Mouse (Mus musculus) layer of hippocampus, postnatal 14 days (tissue): ENCODE results near the gene Sema6d. TPM values are rescaled to one million over a fixed set of nuclear protein-coding genes. Genes with fewer than 3 reads are reported as not detected.

Experiments
- DNase-seq, 2 experiments: peaks; one replicate each; pipeline ENCODE4 v3.0.0; 2021 to 2022; ENCODE audit warnings: low spot score in 2 of 2, mixed read lengths in 1 of 2
- long read RNA-seq, 2 experiments: library from polyadenylated mRNA; stranded (forward); transcript quantifications; one replicate each; pipeline ENCODE4 v2.0.0; 2021
- total RNA-seq, 2 experiments: library from RNA; stranded (reverse); gene quantifications; 2 replicates each; pipeline ENCODE4 v1.2.3; 2021

Gene Sema6d
- total RNA-seq: 10 to 100 TPM; 74.2 to 75.2 TPM
- long read RNA-seq, experiment 1, full-length matches to known transcripts: 1 of 14 reads
- long read RNA-seq, experiment 1, partial matches to known transcripts: 5 of 14 reads
- long read RNA-seq, experiment 1, other reads (novel, unspliced or antisense): 8 of 14 reads
- long read RNA-seq, experiment 2, partial matches to known transcripts: 8 of 18 reads
- long read RNA-seq, experiment 2, other reads (novel, unspliced or antisense): 10 of 18 reads

GRCm38 (mm10) chr2:124089813-124090230 lies at the start of gene Sema6d:
TSS of gene Sema6d (plus strand) at chr2:124089969.
- no peak for DNase-seq

DNA sequence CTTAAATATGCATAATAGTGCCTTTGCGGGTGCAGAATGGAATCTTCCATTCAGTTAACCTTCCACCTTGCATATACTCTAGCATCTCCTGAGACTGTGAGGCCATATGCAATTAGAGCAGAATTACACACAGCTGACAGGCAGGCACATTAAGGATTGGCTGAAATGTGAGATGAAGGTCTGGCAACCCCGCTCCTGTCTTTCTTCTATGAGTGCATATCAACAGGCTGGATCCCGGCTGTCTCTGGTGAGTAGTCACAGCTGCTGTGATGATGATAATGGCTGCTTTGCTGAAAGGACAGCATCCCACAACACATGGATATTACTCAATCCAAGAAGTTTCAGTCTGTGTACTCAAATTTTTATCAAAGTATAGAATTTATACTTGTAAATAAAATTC lies 29.9 kb upstream of the Sema6d start:
- DNase-seq: peak in 1 of 2 experiments; percentile 4

GRCm38 (mm10) chr2:124068380-124068779 lies 21.4 kb upstream of the Sema6d start:
- no peak for DNase-seq

GRCm38 (mm10) chr2:124070664-124071063 lies 19.1 kb upstream of the Sema6d start:
- no peak for DNase-seq

DNA sequence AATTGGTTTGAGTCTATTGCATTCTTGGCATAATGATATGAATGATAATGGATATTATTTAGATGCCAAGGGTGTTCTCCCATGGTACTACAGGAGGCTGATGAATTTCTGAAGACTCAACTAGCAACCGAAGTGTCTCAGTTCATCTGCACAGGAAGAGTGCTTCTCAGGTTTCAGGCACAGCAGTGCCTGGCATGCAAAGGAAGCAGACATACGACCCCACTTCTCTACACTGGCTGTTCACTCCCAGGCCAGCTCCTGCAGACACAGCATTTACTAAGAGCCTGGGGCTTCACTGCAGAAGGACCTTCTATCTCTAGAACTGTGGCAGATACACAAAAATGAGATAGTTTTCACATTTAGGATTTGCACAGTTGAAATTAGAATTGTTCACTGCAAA lies 18.4 kb upstream of the Sema6d start:
- DNase-seq: no peak

GRCm38 (mm10) chr2:124090231-124091141 lies 717 bp downstream of the Sema6d start:
- DNase-seq: peak; percentile 36 to 57

- no peak for DNase-seq
Measured at GRCm38 (mm10) chr2:124099697-124100096, 9.9 kb downstream of the Sema6d start.

- peak; percentile 69 to 78 for DNase-seq
Measured at GRCm38 (mm10) chr2:124100486-124101200, 10.9 kb downstream of the Sema6d start.

GRCm38 (mm10) chr2:124101201-124101517 lies 11.4 kb downstream of the Sema6d start:
- DNase-seq: no peak

DNA sequence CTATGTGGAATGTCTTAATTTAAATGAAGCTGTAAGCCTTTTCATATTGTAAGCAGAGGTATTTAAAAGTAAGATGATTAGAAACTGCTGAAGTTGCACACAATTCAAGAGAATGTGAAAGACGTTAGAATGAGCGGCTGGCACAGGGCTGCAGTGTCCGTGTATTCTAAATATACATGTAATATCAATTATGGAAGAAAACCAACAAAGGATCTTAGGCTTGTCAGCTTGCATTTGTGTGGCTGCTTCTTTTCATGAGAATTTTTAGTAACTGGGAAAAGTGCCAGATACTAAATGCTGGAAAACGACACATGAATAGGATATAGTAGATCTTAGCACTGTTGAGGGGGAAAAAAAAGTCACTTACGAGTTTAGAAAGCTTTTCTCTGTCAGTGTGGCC lies 11.8 kb downstream of the Sema6d start:
- no peak for DNase-seq

GRCm38 (mm10) chr2:124103277-124103676 lies 13.5 kb downstream of the Sema6d start:
- DNase-seq: no peak

GRCm38 (mm10) chr2:124118469-124119243 lies 28.9 kb downstream of the Sema6d start:
- no peak for DNase-seq

GRCm38 (mm10) chr2:124120355-124120754 lies 30.6 kb downstream of the Sema6d start:
- DNase-seq: no peak

DNA sequence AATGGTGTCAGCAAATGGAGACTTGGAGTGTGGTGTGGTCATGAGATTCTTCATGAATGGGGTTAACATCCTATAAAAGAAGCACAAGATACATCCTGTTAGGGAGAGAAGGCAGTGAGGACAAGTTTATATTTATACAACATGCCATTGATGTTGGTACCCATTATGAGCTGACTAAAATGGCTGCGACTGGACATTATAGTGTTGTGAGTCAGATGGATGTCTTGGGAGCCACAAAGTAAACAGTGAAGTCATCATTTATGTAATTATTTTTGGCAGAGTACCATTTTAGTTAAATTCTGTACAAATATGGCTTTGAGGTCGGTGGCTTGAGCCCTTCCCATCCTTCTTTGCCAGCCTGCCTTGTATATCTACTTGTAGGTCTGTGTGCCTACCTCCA lies 31.8 kb downstream of the Sema6d start:
- no peak for DNase-seq

GRCm38 (mm10) chr2:124125504-124125903 lies 35.7 kb downstream of the Sema6d start:
- DNase-seq: no peak

GRCm38 (mm10) chr2:124126853-124127252 lies 37.1 kb downstream of the Sema6d start:
- DNase-seq: no peak

GRCm38 (mm10) chr2:124130876-124131275 lies 41.1 kb downstream of the Sema6d start:
- peak in 1 of 2 experiments; percentile 10 for DNase-seq

GRCm38 (mm10) chr2:124141510-124142044 lies 51.8 kb downstream of the Sema6d start:
- DNase-seq: no peak

DNA sequence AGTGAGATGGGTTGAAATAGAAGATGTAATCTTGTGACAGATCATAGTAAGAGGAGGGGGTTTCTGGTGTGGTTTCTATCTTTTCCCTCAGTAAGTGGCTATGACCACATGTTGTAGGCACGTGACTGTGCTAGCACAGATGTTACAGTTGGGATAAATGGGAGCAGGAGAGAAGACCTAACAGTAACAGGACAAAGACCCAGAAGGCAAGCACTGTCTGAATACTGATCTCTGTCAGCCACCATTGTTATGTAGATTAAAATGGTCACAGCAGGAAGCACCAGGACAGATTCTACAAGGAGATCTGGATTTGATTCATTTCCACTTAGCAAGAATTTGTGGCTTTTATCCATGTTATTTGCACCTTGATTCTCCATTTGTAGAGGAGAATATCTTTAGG lies 55.8 kb downstream of the Sema6d start:
- DNase-seq: no peak

DNA sequence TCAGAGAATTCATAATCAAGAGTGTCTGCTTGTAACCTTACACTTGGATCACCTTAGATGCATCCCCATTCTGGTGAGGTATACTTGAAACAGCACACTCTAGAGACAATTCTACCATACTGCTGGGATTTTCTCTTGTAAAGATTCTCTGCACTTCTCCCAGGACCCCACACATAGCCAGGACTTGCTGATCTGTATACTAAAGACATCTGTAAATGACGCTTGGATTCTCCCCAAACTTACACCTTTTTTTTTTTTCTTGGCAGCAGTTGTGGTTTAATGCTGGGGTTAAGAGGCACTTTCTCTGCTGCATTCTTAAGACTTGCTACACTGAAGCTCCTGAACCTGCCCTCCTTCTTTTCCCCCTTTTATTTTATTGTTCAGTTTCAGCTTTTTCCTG lies 68.4 kb downstream of the Sema6d start:
- DNase-seq: no peak
